Mouse (Mus musculus) spleen, embryonic (tissue): ENCODE results near the gene Nek5.
"Not testable (repeated sequence)": the region's sequence is repeated elsewhere in the genome, so short reads cannot be mapped to it uniquely, and the experiment has no call there.

Source experiments
- CTCF ChIA-PET: fragments of 350-600 bp; sonication (Branson Sonifier 250); formaldehyde crosslinking; loops from one replicate; lab custom pipeline; 2022; lab: Charles Lee

The Nek5 gene

GRCm38 (mm10) chr8:22124220-22125152 is at the start of gene Nek5:
Nek5 (minus strand) TSS chr8:22125053.
- CTCF ChIA-PET: no interaction called here

GRCm38 (mm10) chr8:22169167-22169566 is 44.3 kb upstream of the Nek5 start:
- CTCF ChIA-PET: no interaction called here

- CTCF ChIA-PET: no interaction called here
Measured at GRCm38 (mm10) chr8:22166080-22166603, 41.3 kb upstream of the Nek5 start, which contains the start of gene Nek3. Nek3 (minus strand) TSS chr8:22166435.

GRCm38 (mm10) chr8:22165251-22166079 is 40.6 kb upstream of the Nek5 start:
- CTCF ChIA-PET: no interaction called here

- CTCF ChIA-PET: no interaction called here
Measured at GRCm38 (mm10) chr8:22164431-22164830, 39.6 kb upstream of the Nek5 start.

DNA sequence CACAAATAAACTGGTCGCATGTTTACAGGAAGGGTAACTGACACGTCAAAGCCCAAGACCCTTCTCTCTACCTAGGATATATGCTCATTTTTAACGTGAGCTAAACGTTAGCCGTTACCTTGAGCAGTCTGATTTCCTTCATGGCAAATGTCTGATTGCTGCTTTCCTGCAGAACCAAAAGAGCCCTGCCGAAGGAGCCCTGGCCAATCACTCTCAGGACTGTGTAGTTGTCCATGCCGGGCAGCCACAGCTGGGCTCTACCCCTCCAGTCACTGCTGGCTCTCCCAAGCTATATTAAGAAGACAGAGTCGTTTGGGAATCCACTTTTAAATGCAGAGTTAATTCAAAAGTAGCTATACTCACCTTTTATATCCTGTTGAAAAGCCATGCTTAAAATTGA is 37.4 kb upstream of the Nek5 start:
- CTCF ChIA-PET: no interaction called here

- CTCF ChIA-PET: no interaction called here
Measured at GRCm38 (mm10) chr8:22150345-22150663, 25.5 kb upstream of the Nek5 start.

DNA sequence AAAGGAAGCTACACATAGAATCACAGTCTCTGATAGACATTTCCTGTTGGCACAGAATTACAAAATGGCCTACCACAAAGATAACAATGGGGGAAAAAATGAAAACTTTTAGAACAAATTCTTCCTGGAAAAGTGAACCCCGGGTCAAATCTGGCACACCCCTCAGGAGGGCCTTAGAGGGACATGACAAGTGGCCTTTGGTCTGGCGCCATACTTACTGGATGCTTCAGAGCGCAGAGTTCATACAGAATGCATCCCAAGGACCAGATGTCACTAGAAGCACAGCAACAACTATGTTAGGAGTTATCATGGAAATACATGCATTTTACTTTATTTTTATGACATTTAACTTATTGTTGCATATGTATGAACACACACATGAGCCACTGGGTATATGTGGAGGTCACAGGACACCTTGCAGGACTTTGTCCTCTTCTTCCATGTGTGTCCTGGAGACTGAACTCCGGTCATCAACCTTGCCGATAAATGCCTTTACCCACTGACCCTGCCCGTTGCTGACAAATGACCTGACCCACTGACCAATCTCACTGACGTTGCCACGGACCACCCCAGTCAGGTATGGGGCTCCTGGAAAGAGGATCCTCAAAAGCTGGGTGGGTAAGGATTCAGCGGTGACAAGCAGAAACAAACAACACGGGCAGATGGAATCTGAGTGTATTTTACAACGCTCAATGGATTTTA is 24.9 kb upstream of the Nek5 start:
- CTCF ChIA-PET: no interaction called here

- CTCF ChIA-PET: no interaction called here
Measured at GRCm38 (mm10) chr8:22148367-22148740, 23.5 kb upstream of the Nek5 start.

GRCm38 (mm10) chr8:22147706-22148366 is 23.0 kb upstream of the Nek5 start:
- CTCF ChIA-PET: interaction anchor here (0.6 kb wide), 1 partner anchor 53 kb away, joined by 3 read pairs; no protein-coding TSS in a partner anchor

GRCm38 (mm10) chr8:22145831-22146230 is 21.0 kb upstream of the Nek5 start:
- CTCF ChIA-PET: no interaction called here

- CTCF ChIA-PET: no interaction called here
Measured at GRCm38 (mm10) chr8:22143764-22144491, 19.1 kb upstream of the Nek5 start.

DNA sequence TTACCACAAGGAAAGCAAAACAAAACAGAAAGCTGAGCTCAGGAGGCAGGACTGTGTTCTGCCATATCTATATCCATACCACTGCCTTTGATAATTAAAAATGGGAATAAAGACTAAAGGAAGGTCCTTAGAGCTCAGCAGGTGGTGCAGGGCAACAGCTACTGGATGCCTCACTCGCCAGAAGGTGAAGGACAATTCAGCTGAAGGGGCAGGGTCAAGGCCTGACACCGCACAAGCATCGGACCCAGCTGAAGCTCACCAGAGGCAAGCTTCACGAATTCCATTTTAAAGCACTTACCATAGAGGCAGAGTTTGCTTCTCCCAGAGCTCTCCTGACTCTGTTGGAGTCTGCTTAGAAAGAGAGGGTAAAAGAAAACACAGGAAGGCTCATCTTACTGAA is 17.7 kb upstream of the Nek5 start:
- CTCF ChIA-PET: no interaction called here

GRCm38 (mm10) chr8:22141836-22142385 is 17.1 kb upstream of the Nek5 start:
- CTCF ChIA-PET: no interaction called here

DNA sequence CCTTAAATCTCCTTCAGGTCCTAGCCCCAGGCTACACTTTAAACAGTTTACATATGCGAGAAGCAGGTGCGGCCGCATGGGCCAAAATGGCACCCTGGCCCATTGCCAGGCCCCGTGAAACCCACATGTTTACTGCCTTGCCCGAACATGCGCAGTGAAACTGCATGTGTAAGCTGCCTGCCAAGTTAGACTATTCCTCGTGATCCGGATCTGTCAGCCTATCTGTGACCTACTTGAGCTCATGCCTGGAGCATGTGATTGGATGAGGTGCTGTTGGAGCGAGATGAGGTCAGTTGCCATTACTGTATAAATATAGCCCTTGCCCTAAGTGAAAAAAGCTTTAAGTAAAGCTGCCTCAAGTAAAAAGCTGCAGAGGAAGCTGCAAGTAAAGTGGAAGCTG is 11.6 kb upstream of the Nek5 start:
- CTCF ChIA-PET: not testable (repeated sequence)

DNA sequence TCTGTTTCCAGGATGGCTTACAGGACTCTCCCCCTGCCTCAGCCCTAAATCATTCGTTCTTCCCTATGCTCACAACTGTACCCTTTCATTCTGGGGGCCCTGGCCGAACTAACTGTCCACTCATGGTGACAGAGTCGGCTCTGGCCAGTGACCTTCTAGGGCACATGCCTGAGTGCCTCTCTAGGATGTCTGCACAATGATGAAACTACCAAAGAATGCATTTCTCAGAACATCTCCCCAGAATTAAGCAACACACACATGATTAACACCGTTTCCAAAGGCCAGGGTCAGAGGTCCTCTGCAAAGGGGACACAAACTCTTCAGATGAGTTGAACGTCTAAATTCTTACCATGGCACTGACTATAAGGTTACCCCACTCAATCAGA is 9.9 kb upstream of the Nek5 start:
- CTCF ChIA-PET: no interaction called here

DNA sequence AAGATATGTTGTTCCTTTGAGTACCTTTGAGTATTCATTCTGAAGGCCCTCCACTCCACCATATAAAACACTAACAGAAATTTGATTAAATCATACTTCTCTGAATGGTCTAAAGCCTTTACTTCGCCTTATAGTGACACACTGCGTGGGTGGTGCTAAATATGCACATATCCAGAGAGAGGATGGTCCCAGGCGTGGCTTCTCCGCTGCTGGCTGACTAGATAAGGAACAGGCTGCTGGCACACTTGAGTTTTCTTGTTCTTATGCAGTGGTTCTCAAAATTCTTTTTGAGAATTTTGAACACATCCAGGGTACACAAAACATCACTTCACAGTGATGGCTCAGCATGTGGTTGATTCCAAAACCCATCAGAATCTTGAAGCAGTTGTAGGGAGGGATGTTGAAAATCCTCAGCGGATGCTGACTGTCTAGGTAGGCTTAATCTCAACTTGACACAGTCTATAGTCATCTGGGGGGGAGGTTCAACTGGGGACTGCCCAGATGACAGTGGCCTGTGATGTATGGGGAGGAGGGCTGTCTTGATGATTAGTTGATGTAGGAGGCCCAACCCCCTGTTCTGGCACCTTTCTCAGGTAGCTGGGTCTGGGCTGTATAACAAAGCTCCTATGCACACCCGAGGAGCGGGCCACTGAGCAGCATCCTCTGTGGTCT is 9.4 kb upstream of the Nek5 start:
- CTCF ChIA-PET: no interaction called here

DNA sequence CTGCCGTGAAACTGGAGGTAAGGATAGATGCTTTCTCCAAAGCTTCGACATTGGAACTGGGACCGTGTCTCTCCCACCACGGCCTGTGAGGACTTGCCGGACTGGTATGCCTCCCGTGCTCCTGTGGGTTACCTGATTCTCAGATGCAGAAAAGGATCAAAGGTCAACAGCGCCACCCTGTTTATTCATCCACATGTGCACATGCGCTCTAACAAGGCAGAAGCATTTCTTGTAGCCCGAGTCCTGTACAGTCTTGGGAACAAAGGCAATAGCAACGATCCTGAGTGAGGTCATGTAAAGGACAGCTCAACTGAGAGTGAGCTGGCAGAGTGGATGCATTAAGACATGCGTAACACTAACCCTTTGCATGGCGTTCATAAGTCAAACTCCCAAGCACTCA is 7.2 kb upstream of the Nek5 start:
- CTCF ChIA-PET: interaction anchor here (0.5 kb wide), 1 partner anchor 10 kb away, joined by 4 read pairs; no protein-coding TSS in a partner anchor

DNA sequence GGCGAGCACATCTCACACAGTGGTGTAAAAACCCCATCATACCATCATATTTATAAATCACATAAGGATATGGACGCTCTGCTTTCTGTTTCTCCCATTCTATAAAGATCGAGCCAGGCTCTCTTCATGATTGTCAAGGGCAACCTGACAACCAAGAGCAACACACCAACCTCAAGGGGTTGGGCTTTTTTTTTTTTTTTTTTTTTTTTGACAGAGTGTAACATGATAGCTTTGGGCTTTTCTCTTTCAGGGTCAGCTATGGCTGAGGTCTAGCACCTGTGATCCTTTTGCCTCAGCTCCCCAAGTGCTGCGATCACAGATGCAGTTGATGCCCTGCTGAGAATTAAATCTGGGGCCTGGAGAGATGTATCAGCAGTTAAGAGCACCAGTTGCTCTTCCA is 17.8 kb downstream of the Nek5 start:
- CTCF ChIA-PET: no interaction called here

GRCm38 (mm10) chr8:22091568-22091967 is 33.3 kb downstream of the Nek5 start:
- CTCF ChIA-PET: no interaction called here
